Mouse (Mus musculus): ENCODE results near the gene B4galt5. TPM values are rescaled to one million over a fixed set of nuclear protein-coding genes. Genes with fewer than 3 reads are reported as not detected.

The B4galt5 gene
- polyA plus RNA-seq, 1 experiment from 2014 or later = 8.8 TPM

DNA sequence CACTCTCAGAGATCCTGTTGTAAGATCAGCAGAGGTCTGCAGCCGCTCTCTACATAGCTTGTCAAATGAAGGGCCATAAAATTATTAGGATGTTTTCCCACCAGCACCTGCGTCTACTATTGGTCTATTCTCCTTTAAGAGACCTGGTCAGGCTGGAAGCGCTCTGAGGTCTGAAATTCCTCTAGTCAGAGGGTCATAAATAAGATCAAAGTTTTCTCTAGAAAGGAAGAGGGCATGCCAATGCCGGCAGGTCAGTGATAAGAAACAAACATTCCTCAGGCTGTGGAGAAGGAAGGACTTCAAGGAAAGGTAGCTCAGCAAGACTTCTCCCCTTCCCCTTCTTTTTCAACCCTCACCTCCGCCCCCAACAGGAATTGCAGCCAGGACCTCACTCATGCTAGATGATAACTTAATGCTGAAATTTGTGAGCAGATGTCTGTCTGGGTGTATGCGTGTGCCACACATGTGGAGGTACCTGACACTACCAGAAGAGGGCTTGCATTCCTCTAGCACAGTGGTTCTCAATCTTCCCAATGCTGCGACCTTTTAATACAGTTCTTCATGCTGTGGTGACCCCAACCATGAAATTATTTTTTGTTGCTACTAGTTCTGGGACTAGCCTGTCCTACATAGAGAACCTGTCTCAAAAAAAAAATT is 3.3 kb downstream of the B4galt5 start:
- no peak overlapping the region for H3K4me3 ChIP-seq
- H3K4me1 ChIP-seq = peaks cover 62% of the 10 kb centered on the region
- 52% methylated on average over 7 of the region's 7 CpGs for WGBS

DNA sequence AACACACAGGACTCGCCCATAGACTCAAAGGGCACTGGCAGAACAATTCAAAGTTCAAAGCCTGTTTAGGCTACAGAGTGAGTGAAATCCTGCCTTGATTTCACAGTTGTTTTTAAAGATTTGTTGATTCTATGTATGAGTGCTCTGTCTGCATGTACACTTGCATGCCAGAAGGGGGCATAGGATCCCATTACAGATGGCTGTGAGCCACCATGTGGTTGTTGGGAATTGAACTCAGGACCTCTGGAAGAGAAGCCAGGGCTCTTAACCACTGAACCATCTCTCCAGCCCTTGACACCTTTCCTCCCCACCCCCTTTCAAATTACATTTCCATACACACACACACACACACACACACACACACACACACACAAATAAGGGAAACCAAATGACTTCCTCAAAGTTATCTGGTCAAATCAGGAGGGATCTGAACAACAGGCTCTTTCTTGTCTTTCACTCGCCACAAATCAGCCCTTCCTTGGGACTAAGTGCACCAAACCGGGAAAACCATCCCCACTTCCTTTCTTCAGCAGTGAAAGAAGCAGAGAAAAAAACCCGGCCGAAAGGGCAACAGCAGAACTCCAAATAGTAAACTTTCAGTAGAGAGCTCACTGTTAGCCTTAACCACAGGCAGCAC is 4.0 kb downstream of the B4galt5 start:
- Histone ChIP-seq H3K9me3 (no peaks in the 10 kb centered on the region), H3K27me3 (replicated peaks) (no peaks in the 10 kb centered on the region), H3K27ac (replicated peaks) (0 out of 2 replicates have a peak overlapping the region, but pooled peaks have one; percentile 12), H3K4me1 (peaks cover 61% of the 10 kb centered on the region), H3K9ac (peak overlapping the region; percentile 10; the same call in 1 of the 2 replicates), H3K4me2 (peak overlapping the region; percentile 50; the same call in 1 of the 2 replicates), H3K4me3 (no peak overlapping the region), H3K36me3 (peaks cover 4% of the 10 kb centered on the region; the same call in 1 of the 2 replicates)
- ATAC-seq (ENCODE audit: extremely low read depth, insufficient number of reproducible peaks, low FRiP score, low TSS enrichment) = no peak
- WGBS = 49% methylated on average over 5 of the region's 5 CpGs

More for the DNA sequence above, 3.3 kb downstream of the B4galt5 start:
- H3K27ac ChIP-seq (replicated peaks) = 0 out of 2 replicates have a peak overlapping the region, but pooled peaks have one; percentile 12
- no peaks in the 10 kb centered on the region for H3K9me3 ChIP-seq
- no peak for ATAC-seq (ENCODE audit: extremely low read depth, insufficient number of reproducible peaks, low FRiP score, low TSS enrichment)
- H3K27me3 ChIP-seq (replicated peaks) = no peaks in the 10 kb centered on the region
- peak overlapping the region; percentile 34; the same call in 1 of the 2 replicates for H3K4me2 ChIP-seq
- H3K36me3 ChIP-seq = peaks cover 4% of the 10 kb centered on the region; the same call in 1 of the 2 replicates
- peak overlapping the region; percentile 10; the same call in 1 of the 2 replicates for H3K9ac ChIP-seq

DNA sequence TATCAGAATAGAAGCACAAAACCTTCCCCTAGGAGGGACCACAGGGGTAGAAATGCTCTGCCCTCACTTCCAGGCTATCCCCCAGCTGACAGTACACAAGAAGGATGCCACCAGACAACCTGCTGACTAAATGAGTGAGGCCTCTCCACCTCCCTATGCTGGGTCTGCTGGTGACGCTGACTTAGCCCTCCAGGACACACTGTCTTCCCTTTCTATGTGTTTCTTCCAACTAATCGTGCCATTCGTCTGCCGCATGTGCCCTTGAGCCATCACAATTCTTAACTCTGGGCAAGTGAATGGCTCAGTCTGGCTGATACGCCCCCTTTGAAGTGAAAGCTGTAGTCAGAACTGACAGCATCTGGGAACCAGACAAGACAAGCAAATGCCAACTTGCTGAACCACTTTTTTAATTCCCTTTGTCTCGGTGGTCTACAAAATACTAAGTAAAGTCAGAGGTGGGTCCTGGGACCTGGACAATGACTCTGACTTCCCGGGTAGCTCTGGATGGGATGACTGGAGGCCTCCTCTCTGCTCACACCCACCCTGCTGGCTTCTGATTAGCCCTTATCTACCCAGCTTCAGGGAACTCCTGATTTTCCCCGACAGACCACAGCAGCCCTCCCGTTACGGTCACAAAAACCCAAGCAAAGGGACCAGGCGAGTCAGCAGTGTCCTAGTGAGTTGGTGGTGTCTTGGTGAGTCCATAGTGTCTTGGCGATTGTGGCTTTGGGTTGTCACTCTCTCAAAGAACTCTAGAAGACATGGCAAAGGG is 5.4 kb downstream of the B4galt5 start:
- Histone ChIP-seq H3K4me1 (peaks cover 64% of the 10 kb centered on the region), H3K9ac (peak overlapping the region; percentile 67), H3K27me3 (replicated peaks) (no peaks in the 10 kb centered on the region), H3K4me2 (peak overlapping the region; percentile 50), H3K9me3 (no peaks in the 10 kb centered on the region), H3K27ac (replicated peaks) (peak overlapping the region; percentile 56), H3K4me3 (peak overlapping the region; percentile 18; the same call in 1 of the 2 replicates), H3K36me3 (peaks cover 4% of the 10 kb centered on the region; the same call in 1 of the 2 replicates)
- 0 out of 2 replicates have a peak, but pooled peaks have one; percentile 33 for ATAC-seq (ENCODE audit: extremely low read depth, insufficient number of reproducible peaks, low FRiP score, low TSS enrichment)
- 34% methylated on average over 12 of the region's 12 CpGs for WGBS

GRCm38 (mm10) chr2:167342876-167343275 is 6.1 kb downstream of the B4galt5 start:
- ATAC-seq (ENCODE audit: extremely low read depth, insufficient number of reproducible peaks, low FRiP score, low TSS enrichment) = no peak
- H3K4me3 ChIP-seq = no peak overlapping the region
- H3K27ac ChIP-seq (replicated peaks) = peak overlapping the region; percentile 56; the same call in 1 of the 2 replicates
- H3K4me1 ChIP-seq = peaks cover 67% of the 10 kb centered on the region
- peak overlapping the region; percentile 50; the same call in 1 of the 2 replicates for H3K4me2 ChIP-seq
- H3K36me3 ChIP-seq = peaks cover 4% of the 10 kb centered on the region; the same call in 1 of the 2 replicates
- WGBS = 75% methylated on average over 6 of the region's 6 CpGs
- no peaks in the 10 kb centered on the region for H3K27me3 ChIP-seq (replicated peaks)
- H3K9me3 ChIP-seq = no peaks in the 10 kb centered on the region
- H3K9ac ChIP-seq = peak overlapping the region; percentile 67; the same call in 1 of the 2 replicates

DNA sequence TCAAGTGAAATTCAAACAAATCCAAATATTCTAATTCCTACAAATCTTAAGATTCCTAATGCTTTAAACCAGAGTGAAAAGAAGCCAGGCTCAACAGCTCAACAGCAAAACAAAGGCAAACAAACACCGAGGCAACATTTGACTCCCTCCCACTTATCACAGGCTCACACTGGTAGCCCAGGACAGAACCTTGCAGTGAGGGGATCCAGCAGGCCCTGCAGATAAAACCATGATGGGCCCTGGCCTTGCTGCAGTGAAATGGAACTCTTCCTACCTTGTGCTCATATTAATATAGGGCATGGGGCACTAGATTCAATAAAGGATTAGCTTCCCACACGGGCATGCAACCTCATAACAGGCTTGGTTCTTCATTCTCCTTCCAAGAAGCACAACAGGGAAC is 11.4 kb downstream of the B4galt5 start:
- WGBS = 44% methylated on average over 2 of the region's 2 CpGs

GRCm38 (mm10) chr2:167337214-167337512 is 11.8 kb downstream of the B4galt5 start:
- 15% methylated on average over 3 of the region's 3 CpGs for WGBS
- no peak for ATAC-seq (ENCODE audit: extremely low read depth, insufficient number of reproducible peaks, low FRiP score, low TSS enrichment)

More for the DNA sequence above, 11.4 kb downstream of the B4galt5 start:
- Histone ChIP-seq H3K4me1 (peaks cover 68% of the 10 kb centered on the region), H3K9ac (0 out of 2 replicates have a peak overlapping the region, but pooled peaks have one; percentile 28), H3K36me3 (no peaks in the 10 kb centered on the region), H3K27me3 (replicated peaks) (no peaks in the 10 kb centered on the region), H3K4me3 (no peak overlapping the region), H3K9me3 (no peaks in the 10 kb centered on the region), H3K27ac (replicated peaks) (peak overlapping the region; percentile 73), H3K4me2 (peak overlapping the region; percentile 31)
- no peak for ATAC-seq (ENCODE audit: extremely low read depth, insufficient number of reproducible peaks, low FRiP score, low TSS enrichment)

DNA sequence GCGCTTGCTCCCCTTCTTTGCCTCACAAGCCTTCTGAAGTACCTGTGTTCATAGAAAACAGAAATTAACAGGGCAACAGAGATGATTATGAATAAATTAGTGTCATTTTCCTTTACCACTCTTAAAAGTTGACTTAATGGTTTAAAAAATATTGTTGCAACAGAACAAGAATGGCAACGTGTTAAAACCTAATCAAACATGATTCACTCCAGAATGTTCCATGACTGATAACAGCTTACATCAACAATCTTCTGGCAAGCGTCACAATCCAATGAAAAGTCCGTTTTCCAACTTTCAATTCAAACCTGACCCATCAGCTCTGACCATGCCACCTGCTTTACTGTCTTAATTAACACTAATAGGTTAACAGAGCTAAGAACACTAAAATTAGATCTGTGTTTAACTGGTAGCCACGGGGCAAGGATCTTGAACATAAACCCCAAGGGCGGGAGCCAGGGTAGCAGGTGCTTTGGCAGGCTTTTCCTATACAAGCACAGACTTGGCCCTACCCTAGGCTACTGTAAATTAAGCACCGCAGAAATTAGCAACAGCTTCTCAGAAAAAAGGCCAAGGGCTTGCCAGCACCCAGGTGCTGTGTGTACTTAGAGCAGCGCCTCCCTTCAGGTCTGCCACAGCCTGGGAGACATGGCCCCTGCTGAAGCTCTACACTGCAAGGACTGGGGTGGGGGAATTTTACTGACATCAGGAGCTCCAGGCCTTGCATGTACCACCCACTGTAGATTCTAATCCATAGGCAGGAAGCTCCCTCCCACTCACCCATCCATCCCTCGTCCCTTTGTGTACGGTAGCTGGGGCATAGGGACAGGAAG is 12.4 kb downstream of the B4galt5 start:
- WGBS = 42% methylated on average over 10 of the region's 10 CpGs
- peak overlapping the region; percentile 31 for H3K4me2 ChIP-seq
- H3K36me3 ChIP-seq = no peaks in the 10 kb centered on the region
- ATAC-seq (ENCODE audit: extremely low read depth, insufficient number of reproducible peaks, low FRiP score, low TSS enrichment) = 0 out of 2 replicates have a peak, but pooled peaks have one; percentile 55
- H3K27ac ChIP-seq (replicated peaks) = peak overlapping the region; percentile 73
- H3K27me3 ChIP-seq (replicated peaks) = no peaks in the 10 kb centered on the region
- no peak overlapping the region for H3K4me3 ChIP-seq
- H3K4me1 ChIP-seq = peaks cover 78% of the 10 kb centered on the region
- H3K9ac ChIP-seq = peak overlapping the region; percentile 45
- H3K9me3 ChIP-seq = no peaks in the 10 kb centered on the region

More at GRCm38 (mm10) chr2:167337214-167337512, 11.8 kb downstream of the B4galt5 start:
- H3K4me1 ChIP-seq = peaks cover 73% of the 10 kb centered on the region
- H3K4me3 ChIP-seq = no peak overlapping the region
- peak overlapping the region; percentile 45 for H3K9ac ChIP-seq
- H3K27me3 ChIP-seq (replicated peaks) = no peaks in the 10 kb centered on the region
- peak overlapping the region; percentile 73 for H3K27ac ChIP-seq (replicated peaks)
- no peaks in the 10 kb centered on the region for H3K9me3 ChIP-seq
- H3K36me3 ChIP-seq = no peaks in the 10 kb centered on the region
- peak overlapping the region; percentile 31 for H3K4me2 ChIP-seq

DNA sequence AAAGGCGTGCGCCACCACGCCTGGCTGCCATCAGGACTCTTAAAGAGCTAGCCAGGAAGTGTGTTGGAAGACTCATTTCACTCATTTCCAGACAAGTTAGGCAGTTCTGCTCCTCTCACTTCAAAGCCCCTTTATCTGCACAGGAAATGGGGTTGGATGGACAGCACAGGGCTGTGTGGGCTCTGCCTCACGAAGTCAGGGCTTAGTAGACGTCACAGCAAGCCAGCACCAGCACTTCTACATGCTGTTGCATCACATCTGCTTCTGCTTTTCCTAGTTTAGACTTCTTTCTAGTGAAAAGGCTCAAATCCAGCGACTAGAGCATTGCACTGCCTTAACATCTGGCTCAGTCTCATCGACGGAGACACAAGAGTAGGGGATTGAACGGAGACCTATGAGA is 13.9 kb downstream of the B4galt5 start:
- H3K9me3 ChIP-seq = no peaks in the 10 kb centered on the region
- WGBS = 60% methylated on average over 9 of the region's 9 CpGs
- H3K27me3 ChIP-seq (replicated peaks) = no peaks in the 10 kb centered on the region
- no peak for ATAC-seq (ENCODE audit: extremely low read depth, insufficient number of reproducible peaks, low FRiP score, low TSS enrichment)
- H3K36me3 ChIP-seq = no peaks in the 10 kb centered on the region
- H3K4me2 ChIP-seq = no peak overlapping the region
- no peak overlapping the region for H3K4me3 ChIP-seq
- no peak overlapping the region for H3K9ac ChIP-seq
- peaks cover 86% of the 10 kb centered on the region for H3K4me1 ChIP-seq
- H3K27ac ChIP-seq (replicated peaks) = peak overlapping the region; percentile 54

GRCm38 (mm10) chr2:167334312-167334711 is 14.7 kb downstream of the B4galt5 start:
- no peaks in the 10 kb centered on the region for H3K36me3 ChIP-seq
- no peaks in the 10 kb centered on the region for H3K27me3 ChIP-seq (replicated peaks)
- H3K9ac ChIP-seq = no peak overlapping the region
- peaks cover 87% of the 10 kb centered on the region for H3K4me1 ChIP-seq
- no peak overlapping the region for H3K4me2 ChIP-seq
- ATAC-seq (ENCODE audit: extremely low read depth, insufficient number of reproducible peaks, low FRiP score, low TSS enrichment) = no peak
- H3K9me3 ChIP-seq = no peaks in the 10 kb centered on the region
- no peak overlapping the region for H3K4me3 ChIP-seq
- no peak overlapping the region for H3K27ac ChIP-seq (replicated peaks)
- 81% methylated on average over 4 of the region's 4 CpGs for WGBS

GRCm38 (mm10) chr2:167333450-167333849 is 15.5 kb downstream of the B4galt5 start:
- H3K36me3 ChIP-seq = no peaks in the 10 kb centered on the region
- no peaks in the 10 kb centered on the region for H3K9me3 ChIP-seq
- no peak overlapping the region for H3K4me2 ChIP-seq
- H3K27me3 ChIP-seq (replicated peaks) = no peaks in the 10 kb centered on the region
- H3K27ac ChIP-seq (replicated peaks) = no peak overlapping the region
- 80% methylated on average over 6 of the region's 6 CpGs for WGBS
- no peak overlapping the region for H3K4me3 ChIP-seq
- peaks cover 86% of the 10 kb centered on the region for H3K4me1 ChIP-seq
- no peak overlapping the region for H3K9ac ChIP-seq
- ATAC-seq (ENCODE audit: extremely low read depth, insufficient number of reproducible peaks, low FRiP score, low TSS enrichment) = no peak
